Mouse (Mus musculus) midbrain, embryonic 12.5 days (tissue): ENCODE measurements around the gene Mras. TPM values are rescaled to one million over a fixed set of nuclear protein-coding genes. Genes with fewer than 3 reads are reported as not detected.
A peak's percentile ranks its signal among the peaks of the same experiment; 100 is the strongest.

Experiments
- ATAC-seq: fragments of 200-750 bp; cut with Nextera tagmentation; 2 replicates; pipeline ENCODE4 v1.8.0; 2017; ENCODE audit warnings: low read depth, moderate TSS enrichment, moderate library complexity; ENCODE audit not compliant: low FRiP score
- H3K27ac ChIP-seq: fragments of 300-500 bp; sonication (generic); replicated peaks from 2 replicates; pipeline ENCODE4 v1.5.1; 2016; ENCODE audit warnings: mild to moderate bottlenecking
- H3K27me3 ChIP-seq: fragments of 300-500 bp; sonication (generic); 2 replicates; pipeline ENCODE4 v1.6.1; 2016; ENCODE audit warnings: mild to moderate bottlenecking
- H3K36me3 ChIP-seq: fragments of 300-500 bp; sonication (generic); 2 replicates; pipeline ENCODE4 v1.6.1; 2016
- H3K4me1 ChIP-seq: fragments of 300-500 bp; sonication (generic); 2 replicates; pipeline ENCODE4 v1.6.1; 2016
- H3K4me2 ChIP-seq: fragments of 300-500 bp; sonication (generic); replicated peaks from 2 replicates; pipeline ENCODE4 v1.6.1; 2016; ENCODE audit warnings: mild to moderate bottlenecking, moderate library complexity
- H3K4me3 ChIP-seq: fragments of 300-500 bp; sonication (generic); 2 replicates; pipeline ENCODE4 v1.5.1; 2016; ENCODE audit warnings: mild to moderate bottlenecking
- H3K9ac ChIP-seq: fragments of 300-500 bp; sonication (generic); replicated peaks from 2 replicates; pipeline ENCODE4 v1.6.1; 2016; ENCODE audit warnings: mild to moderate bottlenecking, moderate library complexity
- H3K9me3 ChIP-seq: fragments of 300-500 bp; sonication (generic); 2 replicates; pipeline ENCODE4 v1.6.1; 2016; ENCODE audit warnings: mild to moderate bottlenecking
- WGBS: fragments of 180-500 bp; shearing (Covaris S2); methylation state at CpG from one replicate; pipeline ENCODE4 v1.1.7; 2016; 5-methylcytosine and 5-hydroxymethylcytosine counted together
- polyA plus RNA-seq: library from polyadenylated mRNA; unstranded; fragments of >200 nt; fragmentation: Nextera tagmentation; extraction: Ambion mirVana; gene quantifications from 2 replicates; pipeline ENCODE4 v1.2.1, GENCODE M21; 2016

Gene Mras
- polyA plus RNA-seq, 1 experiment from 2014 or later = 24.7 TPM

- Histone ChIP-seq H3K27ac (no peak overlapping the region), H3K9me3 (peaks cover 3% of the 10 kb centered on the region; the same call in 1 of the 2 replicates), H3K4me2 (no peak overlapping the region), H3K9ac (no peak overlapping the region), H3K4me1 (no peaks in the 10 kb centered on the region), H3K27me3 (no peaks in the 10 kb centered on the region), H3K36me3 (no peaks in the 10 kb centered on the region), H3K4me3 (no peak overlapping the region)
- ATAC-seq = no peak
- WGBS = 77% methylated on average over 7 of the region's 7 CpGs
Observed at GRCm38 (mm10) chr9:99368431-99368830, 68.8 kb downstream of the Mras start.

GRCm38 (mm10) chr9:99365906-99366305 lies 71.3 kb downstream of the Mras start:
- Histone ChIP-seq H3K27me3 (peaks cover 4% of the 10 kb centered on the region), H3K4me2 (no peak overlapping the region)
- ATAC-seq = no peak

GRCm38 (mm10) chr9:99363076-99363475 lies 74.1 kb downstream of the Mras start:
- 63% methylated on average over 8 of the region's 8 CpGs for WGBS
- no peak overlapping the region for H3K27ac ChIP-seq
- no peak overlapping the region for H3K9ac ChIP-seq
- no peak for ATAC-seq
- peaks cover 29% of the 10 kb centered on the region for H3K27me3 ChIP-seq
- H3K4me2 ChIP-seq = no peak overlapping the region
- peaks cover 4% of the 10 kb centered on the region for H3K4me1 ChIP-seq
- H3K36me3 ChIP-seq = no peaks in the 10 kb centered on the region
- no peak overlapping the region for H3K4me3 ChIP-seq
- H3K9me3 ChIP-seq = no peaks in the 10 kb centered on the region

More at GRCm38 (mm10) chr9:99365906-99366305, 71.3 kb downstream of the Mras start:
- Histone ChIP-seq H3K9ac (no peak overlapping the region), H3K4me3 (no peak overlapping the region), H3K36me3 (no peaks in the 10 kb centered on the region), H3K27ac (no peak overlapping the region), H3K4me1 (no peaks in the 10 kb centered on the region), H3K9me3 (peaks cover 3% of the 10 kb centered on the region; the same call in 1 of the 2 replicates)
- 85% methylated on average over 3 of the region's 3 CpGs for WGBS

- no peak overlapping the region for H3K9ac ChIP-seq
- no peak for ATAC-seq
- H3K4me2 ChIP-seq = no peak overlapping the region
- H3K4me1 ChIP-seq = peaks cover 14% of the 10 kb centered on the region
- H3K27ac ChIP-seq = no peak overlapping the region
- no peaks in the 10 kb centered on the region for H3K36me3 ChIP-seq
- 88% methylated on average over 9 of the region's 9 CpGs for WGBS
- H3K27me3 ChIP-seq = peaks cover 40% of the 10 kb centered on the region
- H3K9me3 ChIP-seq = no peaks in the 10 kb centered on the region
- H3K4me3 ChIP-seq = no peak overlapping the region
Observed at GRCm38 (mm10) chr9:99361946-99362345, 75.2 kb downstream of the Mras start.

- peaks cover 62% of the 10 kb centered on the region for H3K27me3 ChIP-seq
- H3K27ac ChIP-seq = no peak overlapping the region
- H3K4me2 ChIP-seq = no peak overlapping the region
- peaks cover 21% of the 10 kb centered on the region for H3K4me1 ChIP-seq
- H3K36me3 ChIP-seq = no peaks in the 10 kb centered on the region
- H3K9ac ChIP-seq = no peak overlapping the region
- H3K9me3 ChIP-seq = no peaks in the 10 kb centered on the region
- H3K4me3 ChIP-seq = no peak overlapping the region
- no peak for ATAC-seq
- 90% methylated on average over 15 of the region's 15 CpGs for WGBS
Observed at GRCm38 (mm10) chr9:99359012-99359411, 78.2 kb downstream of the Mras start.

GRCm38 (mm10) chr9:99357921-99358692 lies 79.1 kb downstream of the Mras start, which contains the start of gene Esyt3:
Gene Esyt3 (minus strand): TSS chr9:99358557.
- WGBS = under 1% methylated on average over 65 of the region's 66 CpGs
- Histone ChIP-seq H3K36me3 (no peaks in the 10 kb centered on the region), H3K27me3 (peaks cover 62% of the 10 kb centered on the region), H3K27ac (no peak within 1 kb of the TSS), H3K4me1 (peaks cover 21% of the 10 kb centered on the region), H3K9ac (peak within 1 kb of the TSS; percentile 37; the same call in 1 of the 2 replicates), H3K4me3 (peak within 1 kb of the TSS; percentile 46), H3K9me3 (no peaks in the 10 kb centered on the region), H3K4me2 (peak within 1 kb of the TSS; percentile 91)
- peak; percentile 41 for ATAC-seq

- Histone ChIP-seq H3K9me3 (no peaks in the 10 kb centered on the region), H3K9ac (peak overlapping the region; percentile 37; the same call in 1 of the 2 replicates), H3K4me1 (peaks cover 21% of the 10 kb centered on the region), H3K27ac (no peak overlapping the region), H3K36me3 (no peaks in the 10 kb centered on the region), H3K4me3 (peak overlapping the region; percentile 46), H3K4me2 (peak overlapping the region; percentile 91), H3K27me3 (peaks cover 62% of the 10 kb centered on the region)
- WGBS = 5% methylated on average over 19 of the region's 19 CpGs
- ATAC-seq = 0 out of 2 replicates have a peak, but pooled peaks have one; percentile 34
Observed at GRCm38 (mm10) chr9:99357561-99357920, 79.6 kb downstream of the Mras start.

- no peak for ATAC-seq
- peaks cover 58% of the 10 kb centered on the region for H3K27me3 ChIP-seq
Observed at GRCm38 (mm10) chr9:99355971-99356370, 81.2 kb downstream of the Mras start.

GRCm38 (mm10) chr9:99354796-99355195 lies 82.4 kb downstream of the Mras start:
- H3K27ac ChIP-seq = no peak overlapping the region
- H3K4me1 ChIP-seq = peaks cover 21% of the 10 kb centered on the region
- no peaks in the 10 kb centered on the region for H3K36me3 ChIP-seq
- no peak for ATAC-seq
- no peak overlapping the region for H3K4me2 ChIP-seq
- H3K9me3 ChIP-seq = no peaks in the 10 kb centered on the region
- H3K27me3 ChIP-seq = peaks cover 50% of the 10 kb centered on the region
- no peak overlapping the region for H3K9ac ChIP-seq
- no peak overlapping the region for H3K4me3 ChIP-seq
- 72% methylated on average over 5 of the region's 5 CpGs for WGBS

More at GRCm38 (mm10) chr9:99355971-99356370, 81.2 kb downstream of the Mras start:
- Histone ChIP-seq H3K36me3 (no peaks in the 10 kb centered on the region), H3K4me3 (no peak overlapping the region), H3K9me3 (no peaks in the 10 kb centered on the region), H3K27ac (no peak overlapping the region), H3K4me1 (peaks cover 21% of the 10 kb centered on the region), H3K4me2 (no peak overlapping the region), H3K9ac (no peak overlapping the region)
- 18% methylated on average over 5 of the region's 5 CpGs for WGBS

GRCm38 (mm10) chr9:99353390-99353789 lies 83.8 kb downstream of the Mras start:
- no peak overlapping the region for H3K27ac ChIP-seq
- no peak overlapping the region for H3K4me2 ChIP-seq
- H3K4me1 ChIP-seq = peaks cover 20% of the 10 kb centered on the region
- H3K9ac ChIP-seq = no peak overlapping the region
- ATAC-seq = no peak
- no peaks in the 10 kb centered on the region for H3K36me3 ChIP-seq
- no peaks in the 10 kb centered on the region for H3K9me3 ChIP-seq
- H3K27me3 ChIP-seq = peaks cover 36% of the 10 kb centered on the region
- 58% methylated on average over 6 of the region's 6 CpGs for WGBS
- H3K4me3 ChIP-seq = no peak overlapping the region

GRCm38 (mm10) chr9:99352964-99353363 lies 84.2 kb downstream of the Mras start:
- ATAC-seq = no peak
- Histone ChIP-seq H3K27ac (no peak overlapping the region), H3K4me1 (peaks cover 15% of the 10 kb centered on the region), H3K27me3 (peaks cover 32% of the 10 kb centered on the region), H3K4me3 (no peak overlapping the region), H3K4me2 (no peak overlapping the region), H3K9me3 (no peaks in the 10 kb centered on the region), H3K9ac (no peak overlapping the region), H3K36me3 (no peaks in the 10 kb centered on the region)
- 79% methylated on average over 4 of the region's 4 CpGs for WGBS

GRCm38 (mm10) chr9:99345351-99345792 lies 91.8 kb downstream of the Mras start:
- H3K4me3 ChIP-seq = no peak overlapping the region
- H3K27me3 ChIP-seq = no peaks in the 10 kb centered on the region
- H3K27ac ChIP-seq = no peak overlapping the region
- no peaks in the 10 kb centered on the region for H3K9me3 ChIP-seq
- no peaks in the 10 kb centered on the region for H3K36me3 ChIP-seq
- H3K4me1 ChIP-seq = no peaks in the 10 kb centered on the region
- ATAC-seq = no peak
- no peak overlapping the region for H3K9ac ChIP-seq
- H3K4me2 ChIP-seq = no peak overlapping the region
- 52% methylated on average over 4 of the region's 4 CpGs for WGBS
